Mouse (Mus musculus) G1E (cell line): ENCODE results near the gene Rftn1.

Experiments used
- CTCF ChIP-seq: IDR thresholded peaks from 2 replicates; pipeline ENCODE4 v1.5.1; 2012; ENCODE audit warnings: low read depth, low read length, inconsistent platforms, mixed read lengths
- GATA1 ChIP-seq: IDR thresholded peaks from 2 replicates; pipeline ENCODE4 v1.6.1; 2012; ENCODE audit warnings: borderline replicate concordance, low read length, inconsistent platforms, mixed read lengths
- POLR2AphosphoS5 ChIP-seq: IDR thresholded peaks from 2 replicates; pipeline ENCODE4 v1.6.1; 2012; ENCODE audit warnings: low read depth, low read length, inconsistent platforms; ENCODE audit not compliant: insufficient replicate concordance

DNA sequence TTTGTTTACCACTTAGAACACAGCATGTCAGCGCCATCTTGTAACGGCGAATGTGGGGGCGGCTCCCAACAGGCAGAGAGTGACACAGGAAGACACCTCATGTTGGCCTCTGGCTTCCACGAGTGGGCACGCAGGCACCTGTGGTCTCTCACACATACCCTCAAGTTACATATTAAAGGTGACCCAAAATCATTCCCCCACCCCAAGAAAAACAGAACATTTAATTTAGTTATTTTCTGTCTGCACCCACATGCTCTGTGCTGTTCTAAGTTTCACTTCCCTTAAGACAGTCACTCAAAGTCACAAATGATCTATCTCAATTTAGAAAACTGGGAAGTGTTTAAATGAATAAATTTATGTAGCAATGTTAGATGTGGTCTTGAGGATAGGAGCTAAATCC lies 111.7 kb downstream of the Rftn1 start:
- TF ChIP-seq CTCF: no peak
- TF ChIP-seq POLR2AphosphoS5: no peak
- TF ChIP-seq GATA1: no peak
